Mouse (Mus musculus) fat pad, adult 2 months (tissue): ENCODE measurements at regions not wholly inside any gene's neighbourhood (a gene's known extent, or its start where the extent isn't known, plus 50 kb on each side); places are given as distances from the start of the nearest gene placed in this dataset.

Experiments used
- DNase-seq: peaks from one replicate; pipeline ENCODE4 v3.0.0-alpha.2; 2011; ENCODE audit warnings: low read depth, low spot score; ENCODE audit errors: extremely low read depth

DNA sequence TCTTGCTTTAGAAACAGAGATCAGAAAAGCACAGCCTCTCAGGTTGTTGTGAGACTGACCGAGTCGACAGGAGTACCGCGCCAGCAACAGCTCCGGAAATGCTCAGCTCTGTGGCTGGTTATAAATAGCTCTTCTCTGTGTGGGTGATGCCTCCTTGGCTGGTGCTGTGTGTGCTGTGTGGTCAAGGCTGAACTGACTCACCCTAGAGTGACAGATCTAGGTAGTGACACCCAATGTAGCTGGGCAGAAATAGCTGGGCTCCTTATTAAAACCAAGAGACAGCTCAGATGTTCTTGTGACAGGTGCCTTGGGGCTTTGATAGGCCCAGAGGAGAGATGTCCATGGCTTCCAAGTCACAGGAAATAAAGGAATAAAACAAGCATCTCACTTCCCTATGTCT lies 220.7 kb downstream of the 4933412E24Rik start:
- no peak for DNase-seq

- no peak for DNase-seq
Observed at GRCm38 (mm10) chr15:59794871-59795270, 221.5 kb downstream of the 4933412E24Rik start.

DNA sequence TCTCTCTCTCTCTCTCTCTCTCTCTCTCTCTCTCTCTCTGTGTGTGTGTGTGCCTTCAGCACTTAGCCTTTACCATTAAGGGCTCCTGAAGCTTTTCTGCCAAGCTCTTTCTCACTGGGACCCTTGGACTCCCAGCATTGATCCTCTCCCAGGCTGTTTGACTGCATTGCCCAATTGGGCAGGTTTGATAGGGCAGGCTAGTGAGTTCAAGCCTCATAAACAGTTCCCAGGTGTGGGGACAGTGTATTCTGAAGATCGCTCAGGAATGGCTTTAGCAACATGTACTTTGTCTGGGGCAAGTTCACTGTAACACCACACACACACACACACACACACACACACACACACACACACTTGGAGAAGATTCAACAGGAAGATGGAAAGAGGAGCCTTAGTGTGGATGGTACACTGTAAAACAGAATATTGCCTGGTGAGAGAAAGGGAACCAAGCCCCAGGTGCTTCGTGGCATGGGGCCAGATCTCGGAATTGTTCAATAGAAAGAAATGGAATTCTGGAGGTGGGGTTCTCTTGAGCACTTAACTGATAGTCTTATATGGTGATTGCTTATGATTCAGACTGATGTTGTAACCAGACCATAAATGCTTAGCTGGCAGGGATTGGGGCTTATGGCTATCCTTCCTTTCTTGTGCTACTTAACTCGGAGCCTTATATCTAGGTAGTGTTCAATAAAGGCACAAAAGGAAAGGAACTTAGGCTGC lies 229.5 kb downstream of the 4933412E24Rik start:
- no peak for DNase-seq

GRCm38 (mm10) chr15:59785981-59786380 lies 230.4 kb downstream of the 4933412E24Rik start:
- DNase-seq, result peak; percentile 95

GRCm38 (mm10) chr15:59784556-59784929 lies 231.9 kb downstream of the 4933412E24Rik start:
- no peak for DNase-seq

DNA sequence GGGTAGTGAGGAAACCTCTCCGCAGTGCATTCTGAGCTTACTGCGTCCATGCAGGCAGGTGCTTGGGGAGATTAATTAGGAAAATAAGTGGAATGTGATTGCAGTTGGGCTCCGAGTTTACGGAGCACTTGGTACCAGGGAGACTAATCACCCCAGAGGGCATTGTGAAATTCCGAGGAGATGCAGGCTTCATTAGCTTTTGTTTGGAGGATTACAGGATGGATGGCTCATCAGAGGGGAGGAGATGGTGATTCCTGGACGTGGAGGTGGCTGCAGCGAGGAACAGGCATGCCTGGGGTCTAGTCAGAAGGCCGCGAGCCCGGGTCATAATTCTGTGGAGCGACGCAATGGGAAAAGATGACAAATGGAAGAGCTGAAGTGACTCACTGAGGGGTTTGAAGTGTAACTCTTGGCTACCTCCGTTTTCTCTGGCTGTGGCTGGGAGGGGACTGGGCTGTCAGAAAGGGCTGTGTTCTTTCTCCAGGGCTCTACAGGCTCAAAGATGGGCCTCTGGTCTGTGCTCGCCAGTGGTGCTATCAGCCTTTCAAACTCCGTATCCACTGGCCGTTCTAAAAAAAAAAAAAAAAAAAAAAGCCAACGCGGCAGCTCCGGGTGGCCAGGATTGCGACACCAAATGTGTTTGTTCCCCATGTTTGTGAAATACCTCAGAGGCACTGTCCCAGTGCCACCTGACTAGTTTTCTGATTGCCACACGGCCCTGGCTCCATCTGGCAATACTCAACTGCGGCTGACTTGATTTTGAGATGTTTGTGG lies 232.4 kb downstream of the 4933412E24Rik start:
- DNase-seq, result peak; percentile 83

DNA sequence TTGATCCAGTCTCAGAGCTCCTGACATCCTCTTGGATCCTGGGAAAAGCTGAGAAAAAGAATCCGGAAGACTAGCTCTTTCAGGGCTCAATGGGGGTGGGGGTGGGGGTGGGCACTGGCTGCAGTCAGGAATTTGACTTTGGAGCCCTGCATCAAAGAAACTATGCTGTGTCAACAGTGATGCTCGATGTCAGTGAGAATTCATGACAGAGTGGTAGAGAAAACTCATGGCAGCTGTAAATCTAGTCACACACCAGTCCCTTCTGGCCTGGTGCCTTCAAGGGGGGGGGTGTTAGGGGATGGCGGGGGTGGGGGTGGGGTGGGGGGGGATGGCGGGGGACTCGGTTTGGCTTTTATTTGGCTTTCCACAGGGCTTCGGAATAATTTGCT lies 233.0 kb downstream of the 4933412E24Rik start:
- DNase-seq, result no peak

DNA sequence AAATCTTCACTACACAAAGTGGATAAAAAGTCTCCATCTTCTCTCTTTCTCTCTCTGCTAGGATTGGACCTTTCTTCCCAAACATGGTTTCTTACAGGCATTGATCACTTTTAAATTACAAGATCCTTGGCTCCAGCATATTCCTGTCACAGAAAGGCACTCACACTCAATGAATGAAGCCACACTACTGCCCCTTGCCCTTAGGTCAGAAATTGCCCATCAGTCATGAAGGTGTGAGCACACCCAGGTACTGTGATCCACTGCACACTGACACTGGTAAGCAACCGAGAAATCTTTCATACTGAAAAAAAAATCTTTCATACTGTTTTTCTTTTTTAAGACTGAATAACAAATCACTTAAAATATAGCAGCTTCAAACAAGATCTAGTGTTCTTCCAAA lies 235.9 kb downstream of the 4933412E24Rik start:
- no peak for DNase-seq

- DNase-seq, result peak; percentile 88
Observed at GRCm38 (mm10) chr15:59777307-59777871, 239.0 kb downstream of the 4933412E24Rik start.

DNA sequence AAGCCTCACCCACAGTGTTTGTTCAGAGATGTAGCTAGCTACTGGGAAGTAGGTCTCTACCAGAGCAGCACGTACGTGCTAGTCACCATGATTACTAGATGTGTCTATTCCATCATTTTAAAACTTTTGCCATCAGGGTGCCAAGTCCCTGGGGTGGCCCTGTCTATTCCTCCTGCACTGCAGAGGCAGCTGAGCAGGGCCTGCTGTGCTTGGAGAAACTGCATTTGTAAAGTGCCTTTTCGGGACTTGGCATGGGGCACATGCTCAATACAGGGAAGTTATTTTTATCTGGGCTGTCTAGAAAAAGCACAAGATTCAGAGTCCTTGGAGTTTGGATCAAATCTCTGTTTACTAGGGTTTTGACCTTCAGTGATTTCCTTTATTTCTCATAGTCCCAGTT lies 240.6 kb downstream of the 4933412E24Rik start:
- no peak for DNase-seq

- DNase-seq, result no peak
Observed at GRCm38 (mm10) chr15:59773983-59774382, 242.4 kb downstream of the 4933412E24Rik start.

GRCm38 (mm10) chr15:59772595-59772994 lies 243.8 kb downstream of the 4933412E24Rik start:
- no peak for DNase-seq

- DNase-seq, result no peak
Observed at GRCm38 (mm10) chr15:59762061-59762460, 254.4 kb downstream of the 4933412E24Rik start.

DNA sequence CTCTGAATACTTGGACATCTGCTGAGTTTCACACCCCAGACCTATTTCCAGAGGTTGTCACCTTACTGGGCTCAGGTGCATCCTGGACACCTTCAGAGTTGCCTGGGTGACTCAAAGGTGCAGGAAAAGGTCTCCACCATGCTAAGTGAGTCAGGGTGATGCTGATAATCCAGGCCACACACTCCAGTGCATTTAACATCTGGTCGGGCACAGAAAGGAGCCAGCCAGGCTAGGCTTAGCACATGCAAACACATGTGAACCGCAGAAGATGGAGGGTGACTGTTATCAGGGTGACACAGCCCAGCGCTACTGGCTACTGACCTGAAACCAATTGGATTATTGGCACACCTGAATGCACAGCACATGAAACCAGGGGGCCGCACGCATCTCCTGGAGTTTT lies 255.9 kb downstream of the 4933412E24Rik start:
- no peak for DNase-seq

- no peak for DNase-seq
Observed at GRCm38 (mm10) chr15:59759566-59759965, 256.8 kb downstream of the 4933412E24Rik start.

DNA sequence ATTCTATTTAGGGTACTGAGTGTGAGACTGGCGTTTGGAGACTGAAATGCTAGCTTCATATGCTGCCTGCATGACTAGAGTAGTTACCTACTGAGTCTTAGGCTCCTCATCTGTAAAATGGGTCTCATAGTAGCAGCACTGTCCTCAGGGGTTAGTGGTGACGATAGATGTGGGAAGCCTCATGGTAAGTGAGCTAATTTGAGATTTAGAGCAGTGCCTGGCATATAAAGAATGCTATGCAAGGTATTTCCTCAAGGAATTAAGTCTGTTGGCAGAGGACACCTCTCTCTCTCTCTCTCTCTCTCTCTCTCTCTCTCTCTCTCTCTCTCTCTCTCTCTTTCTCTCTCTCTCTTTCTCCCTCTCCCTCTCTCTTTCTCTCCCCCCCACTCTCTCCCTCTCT lies 257.4 kb downstream of the 4933412E24Rik start:
- no peak for DNase-seq

GRCm38 (mm10) chr15:59756141-59756540 lies 260.3 kb downstream of the 4933412E24Rik start:
- DNase-seq, result no peak

DNA sequence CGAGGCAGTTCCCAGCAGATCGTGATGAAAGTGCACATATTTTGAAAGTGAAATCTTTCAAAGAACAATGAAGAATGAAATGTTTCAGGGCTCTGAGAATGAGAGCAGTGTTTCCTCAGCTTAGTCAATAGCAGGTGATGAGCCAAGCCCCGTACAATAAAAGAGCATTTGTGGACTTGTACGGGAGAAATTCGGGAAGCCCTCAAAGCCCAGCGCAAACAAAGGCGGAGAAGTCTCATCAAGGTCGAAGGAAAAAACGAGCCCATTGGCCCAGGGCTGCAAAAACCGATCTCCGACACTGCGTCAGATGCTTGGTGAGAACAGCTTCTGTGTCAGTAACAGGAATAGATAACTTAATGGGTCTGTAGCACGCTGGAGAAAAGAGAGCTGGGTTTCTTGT lies 261.5 kb downstream of the 4933412E24Rik start:
- no peak for DNase-seq

DNA sequence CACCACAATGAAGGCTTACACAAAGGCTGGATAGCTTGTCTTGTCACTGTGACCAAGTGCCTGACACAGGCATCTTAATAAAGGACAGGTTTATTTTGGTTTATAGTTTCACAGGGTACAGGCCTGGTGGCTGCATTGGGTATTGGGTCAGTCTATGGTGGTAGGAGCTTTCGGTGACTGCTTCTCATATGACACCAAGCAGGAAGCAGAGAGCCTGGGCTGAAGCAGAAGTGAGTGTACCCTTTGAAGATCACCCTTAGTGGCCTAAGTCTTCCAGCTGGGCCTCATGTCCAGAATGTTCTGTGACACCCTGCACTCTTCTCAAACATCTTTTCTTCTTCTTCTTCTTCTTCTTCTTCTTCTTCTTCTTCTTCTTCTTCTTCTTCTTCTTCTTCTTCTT lies 264.1 kb downstream of the 4933412E24Rik start:
- no peak for DNase-seq

DNA sequence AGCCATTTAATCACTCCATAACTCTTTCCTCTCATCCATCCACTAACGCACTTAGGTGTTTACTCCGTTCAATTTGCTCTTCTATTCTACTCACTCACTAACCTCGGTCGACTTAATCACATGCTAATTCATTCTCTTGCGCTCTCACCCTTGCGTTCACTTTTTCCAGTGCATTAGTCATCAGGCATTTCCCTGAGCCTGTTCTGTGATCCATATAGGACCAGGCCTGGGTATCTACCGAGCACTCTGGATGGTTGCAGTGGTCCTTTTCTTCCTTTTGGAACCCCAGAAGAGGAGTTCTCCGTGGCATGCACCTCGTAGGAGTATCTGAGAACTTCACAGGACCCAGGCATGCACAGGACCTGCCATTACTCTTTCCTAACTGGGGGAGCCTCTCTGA lies 270.1 kb downstream of the 4933412E24Rik start:
- DNase-seq, result no peak

GRCm38 (mm10) chr15:59744411-59744931 lies 271.9 kb downstream of the 4933412E24Rik start:
- no peak for DNase-seq

DNA sequence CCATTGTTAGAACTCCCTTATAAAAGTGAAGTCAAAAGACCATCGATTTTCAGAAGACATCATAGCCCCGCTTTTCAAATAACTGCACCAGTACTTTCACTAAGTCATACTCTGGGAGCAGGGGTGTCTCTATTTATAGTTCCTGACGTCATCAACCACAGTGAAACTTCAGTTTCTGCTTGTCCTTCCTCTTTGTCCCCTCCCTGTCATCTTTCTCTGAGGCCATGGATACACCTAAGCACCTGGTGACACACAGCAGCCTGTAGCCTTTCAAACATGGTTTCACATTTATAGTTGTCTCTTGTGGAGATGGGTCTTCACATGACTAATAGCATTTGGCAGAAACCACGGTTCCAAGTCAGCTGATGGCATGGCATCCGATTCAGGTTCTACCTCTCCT lies 277.2 kb downstream of the 4933412E24Rik start:
- DNase-seq, result no peak
